Mouse (Mus musculus): ENCODE measurements around the gene Gfm2. TPM values are rescaled to one million over a fixed set of nuclear protein-coding genes. Genes with fewer than 3 reads are reported as not detected.

Gfm2 gene
- polyA plus RNA-seq, 1 experiment: 14.7 TPM

DNA sequence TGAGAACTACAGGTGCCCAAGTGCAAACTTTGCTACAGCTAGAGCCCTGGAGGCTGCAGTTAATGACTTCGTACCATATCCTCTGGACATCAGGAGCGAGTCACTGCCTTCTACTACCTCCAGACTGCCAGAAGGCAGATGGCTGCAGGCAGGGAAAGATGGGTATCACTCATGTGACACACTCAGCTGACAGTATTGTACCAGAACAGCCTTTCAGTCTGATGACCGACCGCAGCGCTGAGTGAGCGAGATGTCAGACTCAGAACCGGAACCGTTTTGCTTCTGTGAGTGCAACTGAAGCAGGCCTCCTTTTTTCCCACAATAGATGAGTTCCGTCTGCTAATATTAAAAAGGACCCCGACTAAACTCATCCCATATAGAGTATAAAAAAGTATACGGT lies 54.9 kb downstream of the Gfm2 start:
- WGBS: 97% methylated on average over 11 of the region's 11 CpGs
- TF ChIP-seq CTCF (IDR thresholded peaks at IDR 0.05; ENCODE audit: extremely low read depth, insufficient read length, insufficient replicate concordance, low read depth, low read length) (no peak), POLR2A (IDR thresholded peaks at IDR 0.05; ENCODE audit: low read depth, low read length) (no peak)
- Histone ChIP-seq H3K4me1 (ENCODE audit: control insufficient read depth, insufficient read depth, insufficient read length, low read length) (peaks cover 1% of the 10 kb centered on the region; the same call in 1 of the 2 replicates), H3K36me3 (ENCODE audit: control insufficient read depth, insufficient read depth, low read length) (peaks cover 19% of the 10 kb centered on the region), H3K27me3 (ENCODE audit: control insufficient read depth, insufficient read depth, low read length) (no peaks in the 10 kb centered on the region), H3K4me3 (ENCODE audit: low read depth, low read length) (no peak overlapping the region), H3K27ac (ENCODE audit: insufficient read depth, low read depth, low read length) (no peak overlapping the region)

DNA sequence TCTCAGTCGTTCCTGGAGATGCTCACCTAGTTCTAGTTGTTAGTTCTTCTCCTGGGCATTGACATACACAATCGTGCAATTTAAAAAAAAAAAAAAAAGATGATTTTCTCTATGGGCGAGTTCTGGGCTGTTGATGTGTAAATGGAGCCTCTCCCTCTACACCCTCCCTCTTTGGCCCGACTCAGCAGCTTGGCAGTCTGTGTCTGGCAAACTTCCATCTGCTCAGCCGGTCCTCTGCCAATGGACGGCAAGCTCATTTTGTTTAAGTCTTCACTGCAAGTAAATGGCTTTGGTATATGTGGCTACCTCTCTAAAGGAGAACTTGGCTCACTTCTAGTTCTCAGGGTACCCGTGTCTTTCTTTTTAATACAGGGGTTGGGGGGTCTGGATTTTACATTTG lies 55.7 kb downstream of the Gfm2 start:
- no peak overlapping the region for H3K4me3 ChIP-seq (ENCODE audit: low read depth, low read length)
- WGBS: 27% methylated on average over 7 of the region's 7 CpGs
- TF ChIP-seq CTCF (IDR thresholded peaks at IDR 0.05; ENCODE audit: extremely low read depth, insufficient read length, insufficient replicate concordance, low read depth, low read length) (no peak), POLR2A (IDR thresholded peaks at IDR 0.05; ENCODE audit: low read depth, low read length) (no peak)
- peaks cover 17% of the 10 kb centered on the region for H3K36me3 ChIP-seq (ENCODE audit: control insufficient read depth, insufficient read depth, low read length)
- no peak overlapping the region for H3K27ac ChIP-seq (ENCODE audit: insufficient read depth, low read depth, low read length)
- no peaks in the 10 kb centered on the region for H3K27me3 ChIP-seq (ENCODE audit: control insufficient read depth, insufficient read depth, low read length)
- peaks cover 2% of the 10 kb centered on the region; the same call in 1 of the 2 replicates for H3K4me1 ChIP-seq (ENCODE audit: control insufficient read depth, insufficient read depth, insufficient read length, low read length)

DNA sequence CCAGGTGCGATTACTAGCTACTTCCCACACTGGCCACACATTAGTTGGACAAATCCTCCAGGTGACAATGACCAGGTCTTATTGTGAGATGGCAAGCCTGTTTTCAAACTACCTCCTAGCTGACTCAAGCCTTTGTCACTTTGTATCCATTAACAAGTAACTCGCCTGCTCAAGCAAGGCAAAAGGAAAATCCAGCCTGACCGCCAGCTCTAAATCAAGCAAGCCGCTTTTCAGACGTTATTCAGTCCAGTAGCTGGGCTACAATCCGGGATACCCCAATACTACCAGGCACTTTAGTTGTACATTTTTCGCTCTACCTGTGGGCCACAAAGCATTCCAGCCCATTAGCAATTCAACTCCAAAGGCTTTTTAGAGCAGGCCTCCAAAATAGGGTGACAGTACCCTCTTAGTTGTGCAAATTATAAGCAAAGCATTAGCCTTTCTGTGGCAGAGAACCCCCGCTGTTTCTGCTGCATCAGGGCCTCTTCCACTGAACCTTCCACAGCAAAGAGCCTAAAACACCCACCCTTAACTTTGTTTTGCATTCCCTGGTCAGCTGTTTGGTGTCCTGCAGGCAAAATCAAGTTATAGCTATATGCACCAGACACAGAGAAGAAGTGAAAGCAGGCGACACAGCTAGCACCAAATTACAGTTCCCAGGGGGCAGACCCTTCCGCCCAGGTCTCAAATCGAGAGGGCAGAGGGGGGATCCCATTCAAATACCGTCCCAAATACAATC lies 58.6 kb downstream of the Gfm2 start:
- WGBS: 92% methylated on average over 12 of the region's 12 CpGs
- TF ChIP-seq CTCF (IDR thresholded peaks at IDR 0.05; ENCODE audit: extremely low read depth, insufficient read length, insufficient replicate concordance, low read depth, low read length): no peak
- Histone ChIP-seq H3K4me1 (ENCODE audit: control insufficient read depth, insufficient read depth, insufficient read length, low read length) (peaks cover 6% of the 10 kb centered on the region), H3K4me3 (ENCODE audit: low read depth, low read length) (no peak overlapping the region), H3K27me3 (ENCODE audit: control insufficient read depth, insufficient read depth, low read length) (no peaks in the 10 kb centered on the region), H3K36me3 (ENCODE audit: control insufficient read depth, insufficient read depth, low read length) (peaks cover 11% of the 10 kb centered on the region), H3K27ac (ENCODE audit: insufficient read depth, low read depth, low read length) (no peak overlapping the region)

DNA sequence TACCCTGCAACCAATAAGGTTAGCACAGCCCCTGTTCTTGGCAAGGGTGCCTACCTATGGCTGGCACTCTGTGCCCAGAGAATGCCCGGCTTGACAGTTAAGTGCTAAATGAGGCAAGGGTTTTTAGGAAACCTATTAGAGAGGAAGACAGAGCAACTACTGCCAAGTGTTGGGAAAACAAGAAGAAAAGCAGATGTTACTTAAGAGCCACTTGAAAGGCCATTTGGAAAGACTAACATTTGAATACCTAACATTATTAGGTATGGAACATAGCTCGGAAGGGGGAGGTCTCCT lies 59.1 kb downstream of the Gfm2 start:
- 84% methylated on average over 2 of the region's 2 CpGs for WGBS
- Histone ChIP-seq H3K4me3 (ENCODE audit: low read depth, low read length) (no peak overlapping the region), H3K36me3 (ENCODE audit: control insufficient read depth, insufficient read depth, low read length) (peaks cover 9% of the 10 kb centered on the region), H3K27me3 (ENCODE audit: control insufficient read depth, insufficient read depth, low read length) (no peaks in the 10 kb centered on the region), H3K27ac (ENCODE audit: insufficient read depth, low read depth, low read length) (no peak overlapping the region), H3K4me1 (ENCODE audit: control insufficient read depth, insufficient read depth, insufficient read length, low read length) (peaks cover 6% of the 10 kb centered on the region)
- TF ChIP-seq CTCF (IDR thresholded peaks at IDR 0.05; ENCODE audit: extremely low read depth, insufficient read length, insufficient replicate concordance, low read depth, low read length) (no peak), POLR2A (IDR thresholded peaks at IDR 0.05; ENCODE audit: low read depth, low read length) (no peak)

DNA sequence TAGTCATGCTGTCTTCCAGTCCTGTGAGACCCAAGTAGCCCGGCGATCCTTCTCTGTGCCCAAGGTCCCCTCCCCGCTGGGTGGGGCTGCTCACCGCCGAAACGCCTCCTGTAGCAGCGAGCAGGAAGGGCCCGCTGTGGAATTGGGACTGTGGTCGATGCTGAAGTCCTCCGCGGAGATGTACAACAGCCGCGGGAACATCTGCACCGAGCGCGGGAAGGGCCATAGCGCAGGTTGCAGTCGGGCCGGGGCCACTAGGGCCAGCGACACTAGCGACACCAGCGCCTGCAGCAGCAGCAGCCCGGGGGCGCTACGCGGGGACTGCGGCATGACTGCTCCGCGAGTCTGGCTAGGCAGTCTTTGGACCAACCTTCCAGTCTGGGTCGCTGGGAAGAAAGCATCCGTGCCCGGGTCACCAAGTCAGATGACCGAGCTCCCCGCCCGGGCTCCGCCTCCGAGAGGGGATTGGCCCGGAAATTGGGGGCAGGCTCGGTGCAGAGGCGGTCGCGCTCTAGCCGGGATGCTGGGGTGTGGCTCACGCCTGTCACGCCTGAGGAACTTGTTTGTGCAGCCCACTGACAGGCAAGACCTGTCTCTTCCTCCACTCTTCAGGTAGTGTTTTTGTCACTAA lies 60.3 kb downstream of the Gfm2 start, which contains the start of gene Hexb:
TSS of gene Hexb (minus strand) at position 426 of the 631 bp plus-strand sequence.
- peak within 1 kb of the TSS; percentile 76 for H3K27ac ChIP-seq (ENCODE audit: insufficient read depth, low read depth, low read length)
- WGBS: under 1% methylated on average over 45 of the region's 45 CpGs
- TF ChIP-seq CTCF (IDR thresholded peaks at IDR 0.05; ENCODE audit: extremely low read depth, insufficient read length, insufficient replicate concordance, low read depth, low read length) (no peak), POLR2A (IDR thresholded peaks at IDR 0.05; ENCODE audit: low read depth, low read length) (peak; percentile 61)

DNA sequence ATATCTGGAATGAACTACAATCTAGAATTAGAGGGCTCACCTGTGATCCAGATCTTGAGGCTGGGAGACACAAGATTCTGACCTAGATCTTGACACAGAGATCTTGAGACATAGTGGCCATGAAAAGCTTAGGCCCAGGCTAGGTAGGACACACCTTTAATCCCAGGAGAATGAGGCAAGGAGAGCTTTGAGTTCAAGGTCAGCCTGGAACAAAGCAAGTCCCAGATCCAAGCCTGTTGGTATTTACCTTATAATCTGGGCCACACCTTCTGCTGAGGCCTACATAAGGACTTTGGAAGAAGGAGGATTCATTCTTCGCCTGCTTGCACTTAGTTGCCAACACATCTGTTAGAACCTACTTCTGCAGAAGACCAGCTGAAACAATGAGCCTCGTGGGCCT lies 61.4 kb downstream of the Gfm2 start:
- H3K4me1 ChIP-seq (ENCODE audit: control insufficient read depth, insufficient read depth, insufficient read length, low read length): peaks cover 13% of the 10 kb centered on the region
- TF ChIP-seq POLR2A (IDR thresholded peaks at IDR 0.05; ENCODE audit: low read depth, low read length) (no peak), CTCF (IDR thresholded peaks at IDR 0.05; ENCODE audit: extremely low read depth, insufficient read length, insufficient replicate concordance, low read depth, low read length) (no peak)
- H3K36me3 ChIP-seq (ENCODE audit: control insufficient read depth, insufficient read depth, low read length): no peaks in the 10 kb centered on the region
- H3K27ac ChIP-seq (ENCODE audit: insufficient read depth, low read depth, low read length): no peak overlapping the region
- WGBS: 44% methylated on average over 2 of the region's 2 CpGs
- H3K4me3 ChIP-seq (ENCODE audit: low read depth, low read length): no peak overlapping the region
- H3K27me3 ChIP-seq (ENCODE audit: control insufficient read depth, insufficient read depth, low read length): no peaks in the 10 kb centered on the region

More for the DNA sequence above, 60.3 kb downstream of the Gfm2 start, which contains the start of gene Hexb:
- no peaks in the 10 kb centered on the region for H3K27me3 ChIP-seq (ENCODE audit: control insufficient read depth, insufficient read depth, low read length)
- peaks cover 6% of the 10 kb centered on the region for H3K36me3 ChIP-seq (ENCODE audit: control insufficient read depth, insufficient read depth, low read length)
- H3K4me3 ChIP-seq (ENCODE audit: low read depth, low read length): peak within 1 kb of the TSS; percentile 74
- H3K4me1 ChIP-seq (ENCODE audit: control insufficient read depth, insufficient read depth, insufficient read length, low read length): peaks cover 8% of the 10 kb centered on the region

DNA sequence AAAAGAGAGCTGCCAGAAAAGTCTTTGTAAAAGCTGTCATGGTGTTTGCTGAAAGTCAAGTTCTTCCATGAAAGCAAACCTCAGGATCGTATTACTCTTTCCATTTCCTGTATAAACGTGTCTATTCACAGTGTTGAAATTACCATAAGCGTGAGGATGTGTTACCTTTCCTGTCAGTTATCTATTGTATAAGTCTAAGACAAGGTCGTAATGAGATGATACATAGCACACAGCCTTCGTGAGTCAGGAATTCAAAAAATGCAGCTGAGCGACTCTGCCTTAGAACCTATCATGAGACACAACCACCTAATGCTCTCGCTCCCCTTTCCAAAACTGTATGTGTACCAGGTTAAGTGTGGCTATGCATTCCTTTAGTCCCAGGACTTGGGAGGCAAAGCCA lies 63.3 kb downstream of the Gfm2 start:
- no peaks in the 10 kb centered on the region for H3K27me3 ChIP-seq (ENCODE audit: control insufficient read depth, insufficient read depth, low read length)
- TF ChIP-seq CTCF (IDR thresholded peaks at IDR 0.05; ENCODE audit: extremely low read depth, insufficient read length, insufficient replicate concordance, low read depth, low read length) (no peak), POLR2A (IDR thresholded peaks at IDR 0.05; ENCODE audit: low read depth, low read length) (no peak)
- H3K27ac ChIP-seq (ENCODE audit: insufficient read depth, low read depth, low read length): no peak overlapping the region
- no peaks in the 10 kb centered on the region for H3K36me3 ChIP-seq (ENCODE audit: control insufficient read depth, insufficient read depth, low read length)
- H3K4me1 ChIP-seq (ENCODE audit: control insufficient read depth, insufficient read depth, insufficient read length, low read length): peaks cover 15% of the 10 kb centered on the region
- H3K4me3 ChIP-seq (ENCODE audit: low read depth, low read length): no peak overlapping the region
- 71% methylated on average over 7 of the region's 7 CpGs for WGBS

All from small intestine, adult 2 months (tissue).